Mouse (Mus musculus): Measurements from ENCODE around the gene Ptprk.

GRCm38 (mm10) chr10:28618002-28618401 is 543.4 kb downstream of the Ptprk start:
- TF ChIP-seq CTCF (conservative IDR thresholded peaks at IDR 0.05; ENCODE audit: low read length) (no peak), NANOG (IDR thresholded peaks at IDR 0.05; ENCODE audit: borderline replicate concordance, low read length) (no peak)

All from E14TG2a.4 (cell line).